9 mouse cellular contexts compared by ENCODE assay signal in the genomic region with DNA sequence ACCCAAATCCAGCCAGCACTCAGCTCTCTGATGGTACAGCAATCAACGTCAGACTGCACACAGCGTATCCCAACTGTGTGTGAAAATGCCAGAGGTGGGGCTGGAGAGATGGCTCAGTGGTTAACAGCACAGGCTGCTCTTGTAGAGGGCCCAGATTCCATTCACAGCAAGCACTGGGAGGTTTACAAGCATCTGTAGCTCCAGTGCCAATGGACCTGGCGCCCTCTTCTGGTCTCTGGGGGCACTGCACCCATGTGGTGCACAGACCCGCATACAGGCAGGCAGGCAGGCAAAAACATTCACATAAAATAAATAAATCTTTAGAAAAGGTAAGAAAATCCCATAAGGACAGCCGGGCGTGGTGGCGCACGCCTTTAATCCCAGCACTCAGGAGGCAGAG. TPM values are rescaled to one million over a fixed set of nuclear protein-coding genes. Genes with fewer than 3 reads are reported as not detected.
A peak's percentile ranks its signal among the peaks of the same experiment; 100 is the strongest.
DNase-seq lines count a peak whose midpoint lies in the region; ATAC-seq lines count a peak whose summit lies in the region.
"Had no signal": no experiment of that assay in that cellular context is flagged by ENCODE, and none has a peak within 500 bp of the region (broad histone marks: within the 10 kb centered on the region; RNA-seq: fewer than 3 reads in every experiment).

No protein-coding gene starts in this region.

- H3K27ac ChIP-seq in hindbrain, embryonic 11.5 days (ENCODE audit: low read depth, low read length) = no peak overlapping the region
- H3K27ac ChIP-seq in hindbrain, embryonic 16.5 days (ENCODE audit: low read depth, low read length) = no peak overlapping the region
- no peak overlapping the region; the same call in 1 of the 2 replicates for H3K27ac ChIP-seq in liver, embryonic 11.5 days (ENCODE audit: low read depth, low read length)
- H3K27ac ChIP-seq: limb, embryonic 15.5 days had no signal

- peaks cover 3% of the 10 kb centered on the region; the same call in 1 of the 2 replicates for H3K27me3 ChIP-seq in hindbrain, embryonic 11.5 days (ENCODE audit: control insufficient read depth, insufficient read depth, low read length)
- H3K27me3 ChIP-seq in hindbrain, embryonic 16.5 days (replicated peaks; ENCODE audit: control insufficient read depth, insufficient read depth, low read length) = no peaks in the 10 kb centered on the region
- no peaks in the 10 kb centered on the region for H3K27me3 ChIP-seq in liver, embryonic 11.5 days (replicated peaks; ENCODE audit: control insufficient read depth, insufficient read depth, low read length)

- H3K4me1 ChIP-seq in hindbrain, embryonic 11.5 days (replicated peaks; ENCODE audit: control insufficient read depth, insufficient read depth, low read length) = no peaks in the 10 kb centered on the region
- H3K4me1 ChIP-seq in hindbrain, embryonic 16.5 days (ENCODE audit: control insufficient read depth, insufficient read depth, low read depth, low read length) = peaks cover 10% of the 10 kb centered on the region
- H3K4me1 ChIP-seq in liver, embryonic 11.5 days (replicated peaks; ENCODE audit: control insufficient read depth, insufficient read depth, low read length) = peaks cover 7% of the 10 kb centered on the region

- no peak for ATAC-seq in hindbrain, embryonic 11.5 days (ENCODE audit: low FRiP score)
- no peak for ATAC-seq in hindbrain, embryonic 16.5 days
- ATAC-seq in liver, embryonic 11.5 days (replicated peaks; ENCODE audit: low FRiP score) = no peak

- no peak overlapping the region for H3K4me2 ChIP-seq in hindbrain, embryonic 11.5 days (replicated peaks; ENCODE audit: low read depth, low read length)
- H3K4me2 ChIP-seq in hindbrain, embryonic 16.5 days (ENCODE audit: low read length) = no peak overlapping the region; the same call in 1 of the 2 replicates
- H3K4me2 ChIP-seq in liver, embryonic 11.5 days = peak overlapping the region; percentile 66

- WGBS in hindbrain, embryonic 11.5 days = 49% methylated on average over 8 of the region's 8 CpGs
- WGBS in hindbrain, embryonic 16.5 days = 54% methylated on average over 8 of the region's 8 CpGs
- WGBS in liver, embryonic 11.5 days = 48% methylated on average over 8 of the region's 8 CpGs

- H3K9ac ChIP-seq in hindbrain, embryonic 11.5 days (ENCODE audit: low read depth, low read length) = no peak overlapping the region
- no peak overlapping the region for H3K9ac ChIP-seq in hindbrain, embryonic 16.5 days (ENCODE audit: low read depth, low read length)
- no peak overlapping the region for H3K9ac ChIP-seq in liver, embryonic 11.5 days (ENCODE audit: low read depth, low read length)
- H3K9ac ChIP-seq: limb, embryonic 15.5 days had no signal

- intact Hi-C loops in gastrocnemius, postnatal 14 days (cut with DNase I; ENCODE audit: low total_unique reads) = no loop called here

- H3K4me3 ChIP-seq in hindbrain, embryonic 11.5 days (ENCODE audit: low read depth, low read length) = no peak overlapping the region
- H3K4me3 ChIP-seq in hindbrain, embryonic 16.5 days (ENCODE audit: low read length) = no peak overlapping the region
- no peak overlapping the region for H3K4me3 ChIP-seq in liver, embryonic 11.5 days (ENCODE audit: low read depth, low read length)

- peak; percentile 64 for DNase-seq in hindbrain, embryonic 11.5 days (ENCODE audit: low spot score)
- peak; percentile 37 for DNase-seq in CD4-positive helper T cell, adult 2 months (ENCODE audit: low read depth, low spot score)
- DNase-seq in ZHBTc4 (ENCODE audit: low read depth, low spot score) = peak; percentile 94
- peak; percentile 75 for DNase-seq in liver, embryonic 11.5 days (ENCODE audit: low spot score)
- DNase-seq in thymus, postnatal 36 days = peak; percentile 40 to 41
- no peak for DNase-seq in gastrocnemius, postnatal 14 days
- DNase-seq in layer of hippocampus, postnatal 14 days (ENCODE audit: low spot score in 2 of 2) = no peak

- H3K9me3 ChIP-seq in hindbrain, embryonic 11.5 days (ENCODE audit: control insufficient read depth, low read length) = no peaks in the 10 kb centered on the region
- H3K9me3 ChIP-seq in hindbrain, embryonic 16.5 days (ENCODE audit: control insufficient read depth, low read length) = peaks cover 3% of the 10 kb centered on the region; the same call in 1 of the 2 replicates
- H3K9me3 ChIP-seq in liver, embryonic 11.5 days (ENCODE audit: control insufficient read depth, low read length) = no peaks in the 10 kb centered on the region
- H3K9me3 ChIP-seq: limb, embryonic 15.5 days had no signal

- H3K36me3 ChIP-seq in hindbrain, embryonic 11.5 days (ENCODE audit: control insufficient read depth, insufficient read depth, low read length) = no peaks in the 10 kb centered on the region
- H3K36me3 ChIP-seq in hindbrain, embryonic 16.5 days (ENCODE audit: control insufficient read depth, insufficient read depth, low read length) = no peaks in the 10 kb centered on the region
- H3K36me3 ChIP-seq in liver, embryonic 11.5 days (ENCODE audit: control insufficient read depth, insufficient read depth, low read length) = no peaks in the 10 kb centered on the region
- H3K36me3 ChIP-seq: limb, embryonic 15.5 days had no signal

RNA-seq across cellular contexts. Expression of gene Gm36210, which starts 5.1 kb away (rescaled TPM):
- polyA plus RNA-seq in hindbrain, embryonic 11.5 days (2014; fragmentation: Nextera tagmentation; extraction: Ambion mirVana) = 0.11 TPM in 1 of 2 replicates, not detected in the other
- 0.48 and 0.52 TPM in 2 replicates for polyA plus RNA-seq in hindbrain, embryonic 16.5 days (2015; fragmentation: Nextera tagmentation; extraction: Ambion mirVana)
- 0.22 TPM in 1 of 2 replicates, not detected in the other for polyA plus RNA-seq in liver, embryonic 11.5 days (2014; fragmentation: Nextera tagmentation; extraction: Ambion mirVana)
- not detected for total RNA-seq in gastrocnemius, postnatal 14 days (2021)
- under 1 TPM; 0.41 to 0.44 TPM for total RNA-seq in layer of hippocampus, postnatal 14 days (2021)
- polyA plus RNA-seq: limb, embryonic 15.5 days had no signal

RNA-seq across cellular contexts. Expression of gene Zfp628, which starts 13.8 kb away (rescaled TPM):
- polyA plus RNA-seq in hindbrain, embryonic 11.5 days (2014; fragmentation: Nextera tagmentation; extraction: Ambion mirVana) = 4.0 and 4.2 TPM in 2 replicates
- polyA plus RNA-seq in hindbrain, embryonic 16.5 days (2015; fragmentation: Nextera tagmentation; extraction: Ambion mirVana) = 3.2 and 4.2 TPM in 2 replicates
- polyA plus RNA-seq in liver, embryonic 11.5 days (2014; fragmentation: Nextera tagmentation; extraction: Ambion mirVana) = 3.3 and 3.5 TPM in 2 replicates
- total RNA-seq in gastrocnemius, postnatal 14 days (2021) = 1 to 10 TPM; 7.9 to 8.4 TPM
- total RNA-seq in layer of hippocampus, postnatal 14 days (2021) = 10 to 100 TPM; 11.5 to 14.6 TPM

RNA-seq across cellular contexts. Expression of gene Nat14, which starts 20.7 kb away (rescaled TPM):
- 7.1 and 7.3 TPM in 2 replicates for polyA plus RNA-seq in hindbrain, embryonic 11.5 days (2014; fragmentation: Nextera tagmentation; extraction: Ambion mirVana)
- polyA plus RNA-seq in hindbrain, embryonic 16.5 days (2015; fragmentation: Nextera tagmentation; extraction: Ambion mirVana) = 35.2 and 39.3 TPM in 2 replicates
- polyA plus RNA-seq in liver, embryonic 11.5 days (2014; fragmentation: Nextera tagmentation; extraction: Ambion mirVana) = 1.4 and 1.5 TPM in 2 replicates
- 1 to 10 TPM; 2.4 to 3.3 TPM for total RNA-seq in gastrocnemius, postnatal 14 days (2021)
- 10 to 100 TPM; 67.8 to 76.2 TPM for total RNA-seq in layer of hippocampus, postnatal 14 days (2021)

RNA-seq across cellular contexts. Expression of gene Isoc2a, which starts 24.2 kb away (rescaled TPM):
- polyA plus RNA-seq in hindbrain, embryonic 11.5 days (2014; fragmentation: Nextera tagmentation; extraction: Ambion mirVana) = 1.1 TPM in 2 replicates
- 0.89 and 0.93 TPM in 2 replicates for polyA plus RNA-seq in hindbrain, embryonic 16.5 days (2015; fragmentation: Nextera tagmentation; extraction: Ambion mirVana)
- polyA plus RNA-seq in liver, embryonic 11.5 days (2014; fragmentation: Nextera tagmentation; extraction: Ambion mirVana) = 1.3 and 1.4 TPM in 2 replicates
- total RNA-seq in gastrocnemius, postnatal 14 days (2021) = 10 to 100 TPM; 15.8 to 16.7 TPM
- 1 to 10 TPM; 8.9 to 9.8 TPM for total RNA-seq in layer of hippocampus, postnatal 14 days (2021)

RNA-seq across cellular contexts. Expression of gene Ssc5d, which starts 24.4 kb away (rescaled TPM):
- polyA plus RNA-seq in hindbrain, embryonic 11.5 days (2014; fragmentation: Nextera tagmentation; extraction: Ambion mirVana) = 1.1 and 1.4 TPM in 2 replicates
- polyA plus RNA-seq in hindbrain, embryonic 16.5 days (2015; fragmentation: Nextera tagmentation; extraction: Ambion mirVana) = 1.1 and 2.4 TPM in 2 replicates
- polyA plus RNA-seq in liver, embryonic 11.5 days (2014; fragmentation: Nextera tagmentation; extraction: Ambion mirVana) = 0.70 and 0.82 TPM in 2 replicates
- 10 to 100 TPM; 28.5 to 33.4 TPM for total RNA-seq in gastrocnemius, postnatal 14 days (2021)
- total RNA-seq in layer of hippocampus, postnatal 14 days (2021) = 1 to 10 TPM; 2.7 to 2.8 TPM

Comparison
In these comparisons a context has a peak if more than half of its experiments do, and no peak if none do; other contexts are left out.
1. DNase-seq: peak in hindbrain, embryonic 11.5 days (single experiment), CD4-positive helper T cell, adult 2 months (single experiment), ZHBTc4 (single experiment), liver, embryonic 11.5 days (single experiment) and thymus, postnatal 36 days (2 of 2); none in gastrocnemius, postnatal 14 days (single experiment) and layer of hippocampus, postnatal 14 days (0 of 2).